Mouse (Mus musculus): ENCODE results near the gene Naa80. TPM values are rescaled to one million over a fixed set of nuclear protein-coding genes. Genes with fewer than 3 reads are reported as not detected.

The Naa80 gene
- total RNA-seq (2022): 10 to 100 TPM in 3 of 4 experiments, 1 to 10 TPM in 1; 9.1 to 17.4 (median 13.3) TPM

DNA sequence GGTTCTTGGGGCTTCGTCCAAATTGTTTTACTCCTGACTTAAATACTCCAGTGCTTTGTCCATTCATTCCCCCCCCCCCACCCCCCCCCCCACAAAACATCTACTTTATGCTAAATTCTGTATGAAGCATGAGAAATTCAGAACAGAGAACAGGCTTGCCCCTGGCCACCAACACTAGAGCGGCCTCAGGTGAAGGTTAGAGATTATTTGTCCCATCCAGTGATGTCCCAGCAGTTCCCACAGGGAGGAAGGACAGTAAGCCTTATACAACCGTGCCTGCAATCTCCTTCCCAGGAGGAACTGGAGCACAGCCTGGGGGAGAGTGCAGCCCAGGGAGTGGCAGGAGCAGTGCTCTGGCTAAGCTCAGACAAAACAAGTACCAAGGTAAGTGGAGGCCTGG is at the start of gene Naa80:
Gene Naa80 (plus strand): TSS at position 301 of the 400 bp plus-strand sequence.
- DNase-seq (ENCODE audit: low spot score in 2 of 2): no peak

DNA sequence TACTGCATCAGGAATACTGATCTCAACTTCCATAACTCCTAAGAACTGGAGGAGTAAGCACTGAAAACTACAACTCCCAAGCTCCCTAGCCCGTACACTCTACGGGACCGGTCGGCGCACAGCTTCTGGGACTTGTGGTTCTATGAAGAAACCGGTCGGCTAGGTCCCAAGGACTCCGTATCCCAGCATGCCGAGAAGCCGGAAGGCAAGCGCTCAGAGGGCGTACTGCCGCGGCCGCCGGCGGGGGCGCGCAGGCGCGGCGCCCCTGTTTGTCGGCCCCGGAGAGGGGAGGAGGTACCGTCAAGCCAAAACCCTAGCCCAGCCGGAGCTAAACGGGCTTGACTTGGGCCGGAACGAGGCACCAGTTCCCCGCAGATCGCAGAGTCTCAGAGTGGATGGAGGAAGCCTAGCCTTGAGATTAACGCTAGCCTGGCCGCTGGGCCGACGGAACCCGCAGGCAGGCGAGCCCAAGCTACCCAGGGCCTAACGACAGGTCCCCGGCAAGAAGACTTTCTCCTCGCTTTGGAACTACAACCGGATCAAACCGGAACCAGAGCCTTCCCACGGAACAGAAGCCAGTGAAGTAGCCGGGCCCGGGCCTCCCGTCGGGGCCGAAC is 44.8 kb upstream of the Naa80 start, which contains the start of gene Tmem115:
Gene Tmem115 (plus strand): TSS at position 155 of the 617 bp plus-strand sequence.
- DNase-seq (ENCODE audit: low spot score in 2 of 2): peak; percentile 79 to 96

DNA sequence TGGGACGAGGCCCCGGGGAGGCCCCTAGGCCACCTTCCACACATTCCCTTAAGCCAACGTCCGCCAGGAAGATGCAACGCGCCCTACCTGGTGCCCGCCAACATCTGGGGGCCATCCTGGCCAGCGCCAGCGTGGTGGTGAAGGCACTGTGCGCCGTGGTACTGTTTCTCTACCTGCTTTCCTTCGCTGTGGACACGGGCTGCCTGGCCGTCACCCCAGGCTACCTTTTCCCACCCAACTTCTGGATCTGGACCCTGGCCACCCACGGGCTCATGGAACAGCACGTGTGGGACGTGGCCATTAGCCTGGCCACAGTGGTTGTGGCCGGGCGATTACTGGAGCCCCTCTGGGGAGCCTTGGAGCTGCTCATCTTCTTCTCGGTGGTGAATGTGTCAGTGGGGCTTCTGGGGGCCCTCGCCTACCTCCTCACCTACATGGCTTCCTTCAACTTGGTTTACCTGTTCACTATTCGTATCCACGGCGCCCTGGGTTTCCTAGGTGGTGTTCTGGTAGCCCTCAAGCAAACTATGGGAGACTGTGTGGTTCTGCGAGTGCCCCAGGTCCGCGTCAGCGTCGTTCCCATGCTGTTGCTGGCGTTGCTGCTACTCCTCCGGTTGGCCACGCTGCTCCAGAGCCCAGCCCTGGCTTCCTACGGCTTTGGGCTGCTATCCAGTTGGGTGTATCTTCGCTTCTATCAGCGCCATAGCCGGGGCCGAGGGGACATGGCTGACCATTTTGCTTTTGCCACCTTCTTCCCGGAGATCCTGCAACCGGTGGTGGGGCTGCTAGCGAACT is 44.1 kb upstream of the Naa80 start:
- DNase-seq (ENCODE audit: low spot score in 2 of 2): no peak

GRCm38 (mm10) chr9:107538231-107538630 is 40.5 kb upstream of the Naa80 start:
- DNase-seq (ENCODE audit: low spot score in 2 of 2): no peak

GRCm38 (mm10) chr9:107538711-107539110 is 40.0 kb upstream of the Naa80 start:
- DNase-seq (ENCODE audit: low spot score in 2 of 2): no peak

GRCm38 (mm10) chr9:107539940-107540339 is 38.7 kb upstream of the Naa80 start:
- DNase-seq (ENCODE audit: low spot score in 2 of 2): no peak

DNA sequence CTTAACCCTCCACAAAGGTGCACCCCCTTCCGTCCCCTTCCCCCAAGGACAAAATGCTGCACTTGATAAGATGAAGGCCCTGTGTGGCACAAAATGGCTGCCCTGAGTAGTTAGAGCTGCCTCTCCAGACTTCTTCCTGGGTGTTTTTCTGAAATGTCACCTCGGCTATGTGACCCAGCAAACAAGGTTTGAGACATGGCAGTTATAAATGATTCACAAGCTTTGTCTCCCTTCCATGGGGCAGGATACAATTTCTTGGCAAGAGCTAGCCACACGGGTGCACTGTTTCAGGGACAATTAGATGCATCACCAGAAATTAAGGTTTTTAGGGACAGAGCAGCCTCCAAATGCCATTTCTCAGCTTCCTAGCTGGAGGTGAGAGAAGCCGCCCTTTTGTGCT is 38.3 kb upstream of the Naa80 start:
- no peak for DNase-seq (ENCODE audit: low spot score in 2 of 2)

DNA sequence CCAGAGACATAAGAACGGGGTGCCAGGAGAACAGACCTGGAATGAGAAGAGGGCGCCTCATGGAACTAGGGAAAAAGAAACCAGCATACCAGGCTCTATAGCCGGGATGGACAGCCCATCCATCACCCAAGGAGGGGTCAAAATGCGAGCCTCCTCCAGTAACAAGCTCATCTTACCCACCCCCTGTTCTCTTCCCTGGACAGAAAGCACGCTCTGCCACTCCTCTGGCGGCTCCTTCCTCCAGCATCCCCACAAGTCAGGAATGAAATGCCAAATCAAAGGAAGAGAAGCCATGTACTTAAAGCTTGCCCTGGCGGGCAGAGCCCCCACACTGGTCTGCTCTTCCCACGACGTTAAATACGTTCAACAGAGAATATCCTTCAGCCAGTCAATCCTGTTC is 37.7 kb upstream of the Naa80 start:
- DNase-seq (ENCODE audit: low spot score in 2 of 2): no peak

DNA sequence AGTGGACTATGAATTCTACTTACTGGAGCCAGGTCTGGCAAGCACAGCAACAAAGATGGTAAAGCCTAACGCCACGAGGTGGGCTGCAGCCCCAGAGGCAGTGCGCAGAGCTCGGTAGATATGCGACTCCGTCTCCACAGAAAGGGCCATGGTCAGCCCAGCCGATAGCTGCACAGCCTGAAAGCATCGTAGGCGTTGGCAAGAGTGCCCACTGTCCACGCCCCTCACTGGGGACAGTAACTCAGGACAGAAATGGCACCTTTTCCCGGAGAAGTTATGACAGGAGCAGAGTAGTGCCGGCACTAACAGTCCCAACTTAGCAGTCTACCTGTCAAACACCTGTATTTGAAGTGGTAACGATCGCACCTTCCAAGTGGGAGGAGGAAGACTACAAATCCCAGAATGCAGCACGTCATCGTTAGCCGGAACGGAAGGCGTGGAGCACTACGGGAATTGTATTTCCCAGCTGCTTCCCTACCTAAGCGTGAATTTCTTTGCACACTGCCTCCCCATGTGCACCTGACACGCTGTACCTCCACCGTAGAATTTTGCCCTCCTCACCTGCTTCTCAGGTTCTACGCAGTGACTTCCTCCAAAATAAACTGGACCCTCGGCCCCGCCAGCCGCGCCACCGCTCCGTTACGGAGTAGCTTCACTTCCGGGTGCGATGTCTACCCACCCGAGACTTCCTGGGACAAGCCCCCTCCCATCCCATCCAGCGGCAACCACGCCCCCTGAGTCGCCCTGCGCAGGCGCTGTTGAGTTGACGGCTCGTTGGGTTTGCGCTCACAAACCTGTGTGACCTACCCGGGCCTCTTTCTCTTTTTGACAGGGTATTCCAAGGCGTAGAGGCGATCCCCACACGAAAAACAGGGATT is 37.0 kb upstream of the Naa80 start, which contains the start of the genes Cyb561d2 and Nprl2:
Gene Cyb561d2 (minus strand): TSS at position 720 of the 878 bp plus-strand sequence.
Gene Nprl2 (plus strand): TSS at position 753 of the 878 bp plus-strand sequence.
- DNase-seq (ENCODE audit: low spot score in 2 of 2): peak; percentile 87 to 92

- no peak for DNase-seq (ENCODE audit: low spot score in 2 of 2)
Observed at GRCm38 (mm10) chr9:107542352-107542686, 36.4 kb upstream of the Naa80 start.

DNA sequence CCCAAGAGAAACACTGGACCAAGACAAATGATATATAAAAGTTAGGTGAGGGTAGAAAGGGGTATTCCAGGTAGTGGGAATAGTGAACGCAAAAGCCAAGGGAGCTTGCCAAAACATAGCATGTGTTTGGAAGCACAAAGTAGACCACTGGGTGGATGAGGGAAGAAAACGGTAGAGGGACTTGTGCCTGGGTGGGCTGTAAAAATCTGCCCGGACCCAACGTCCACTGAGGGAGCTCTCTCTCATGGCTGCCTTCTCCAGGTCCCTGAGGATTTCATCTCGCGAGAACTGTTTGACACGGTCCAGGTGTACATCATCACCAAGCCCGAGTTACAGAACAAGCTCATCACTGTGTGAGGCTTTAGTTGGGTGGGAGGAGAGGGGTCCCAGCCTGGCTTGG is 36.0 kb upstream of the Naa80 start:
- DNase-seq (ENCODE audit: low spot score in 2 of 2): no peak

GRCm38 (mm10) chr9:107543299-107543698 is 35.4 kb upstream of the Naa80 start:
- DNase-seq (ENCODE audit: low spot score in 2 of 2): no peak

DNA sequence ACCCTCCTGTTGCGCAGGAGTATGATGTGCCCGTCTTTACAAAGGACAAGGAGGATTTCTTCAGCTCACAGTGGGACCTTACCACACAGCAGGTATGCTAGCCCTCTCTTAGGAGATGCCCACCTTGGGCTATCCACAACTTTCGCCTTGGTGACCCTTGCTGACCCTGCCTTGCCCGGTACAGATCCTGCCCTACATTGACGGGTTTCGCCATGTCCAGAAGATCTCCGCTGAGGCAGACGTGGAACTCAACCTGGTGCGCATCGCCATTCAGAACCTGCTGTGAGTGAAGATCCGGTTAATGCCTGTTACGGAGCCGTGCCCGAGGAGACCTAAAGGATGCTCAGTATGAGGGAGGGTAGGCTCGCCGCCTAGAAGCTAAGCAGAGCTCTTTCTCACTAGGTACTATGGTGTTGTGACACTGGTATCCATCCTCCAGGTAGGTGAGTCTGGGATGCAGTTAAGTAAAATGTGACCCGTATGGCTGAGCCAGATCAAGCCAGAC is 34.4 kb upstream of the Naa80 start:
- DNase-seq (ENCODE audit: low spot score in 2 of 2): peak in 1 of 2 experiments; percentile 33

DNA sequence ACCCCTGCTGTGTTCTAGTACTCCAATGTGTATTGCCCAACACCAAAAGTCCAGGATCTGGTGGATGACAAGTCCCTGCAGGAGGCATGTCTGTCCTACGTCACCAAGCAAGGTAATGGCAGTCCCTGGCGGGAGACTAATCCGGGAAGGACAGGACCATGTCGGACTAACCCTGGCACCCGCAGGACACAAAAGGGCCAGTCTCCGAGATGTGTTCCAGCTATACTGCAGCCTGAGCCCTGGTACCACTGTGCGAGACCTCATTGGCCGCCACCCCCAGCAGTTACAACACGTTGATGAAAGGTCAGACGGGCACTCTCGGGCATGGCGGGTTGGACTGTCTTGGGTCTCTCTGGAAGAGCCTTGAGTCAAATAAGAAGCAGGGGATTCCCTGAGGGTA is 34.0 kb upstream of the Naa80 start:
- peak in 1 of 2 experiments; percentile 25 for DNase-seq (ENCODE audit: low spot score in 2 of 2)

DNA sequence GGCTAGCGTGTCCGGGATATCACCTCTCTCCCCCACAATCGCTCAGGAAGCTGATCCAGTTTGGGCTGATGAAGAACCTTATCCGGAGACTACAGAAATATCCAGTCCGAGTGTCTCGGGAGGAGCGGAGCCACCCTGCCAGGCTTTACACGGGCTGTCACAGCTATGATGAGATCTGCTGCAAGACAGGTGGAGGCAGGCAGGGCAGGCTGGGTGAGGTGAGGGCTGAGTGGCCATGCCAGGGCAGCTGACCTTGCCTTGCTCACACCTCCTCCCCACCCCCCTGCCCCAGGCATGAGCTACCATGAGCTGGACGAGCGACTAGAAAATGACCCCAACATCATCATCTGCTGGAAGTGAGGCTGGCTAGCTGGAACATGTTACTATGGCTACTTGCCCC is 33.5 kb upstream of the Naa80 start:
- DNase-seq (ENCODE audit: low spot score in 2 of 2): no peak

GRCm38 (mm10) chr9:107545602-107546001 is 33.1 kb upstream of the Naa80 start:
- DNase-seq (ENCODE audit: low spot score in 2 of 2): peak; percentile 33 to 57

DNA sequence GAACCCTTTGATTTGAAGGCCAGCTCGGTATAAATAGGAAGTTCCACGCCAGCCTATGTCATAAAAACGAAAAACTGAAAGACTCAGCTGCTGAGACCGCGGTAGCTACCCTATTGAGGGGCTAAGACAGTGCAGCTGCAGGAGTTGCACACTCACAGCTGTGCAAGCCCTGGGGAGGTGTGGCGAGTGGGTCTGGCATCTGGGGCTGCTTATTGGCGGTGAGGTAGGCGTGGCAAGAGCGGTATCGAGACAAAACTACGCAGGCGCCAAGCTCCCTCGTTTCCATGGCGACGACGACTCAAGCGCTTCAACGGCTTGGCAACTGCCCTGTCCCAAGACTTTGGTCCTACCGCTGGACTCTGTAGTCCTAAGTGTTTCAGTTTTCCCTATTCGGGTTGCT is 31.7 kb upstream of the Naa80 start, which contains the start of gene Zmynd10:
Gene Zmynd10 (plus strand): TSS at position 273 of the 400 bp plus-strand sequence.
- peak; percentile 72 to 90 for DNase-seq (ENCODE audit: low spot score in 2 of 2)

- no peak for DNase-seq (ENCODE audit: low spot score in 2 of 2)
Observed at GRCm38 (mm10) chr9:107547957-107548356, 30.7 kb upstream of the Naa80 start.

- DNase-seq (ENCODE audit: low spot score in 2 of 2): no peak
Observed at GRCm38 (mm10) chr9:107548820-107549219, 29.9 kb upstream of the Naa80 start.

DNA sequence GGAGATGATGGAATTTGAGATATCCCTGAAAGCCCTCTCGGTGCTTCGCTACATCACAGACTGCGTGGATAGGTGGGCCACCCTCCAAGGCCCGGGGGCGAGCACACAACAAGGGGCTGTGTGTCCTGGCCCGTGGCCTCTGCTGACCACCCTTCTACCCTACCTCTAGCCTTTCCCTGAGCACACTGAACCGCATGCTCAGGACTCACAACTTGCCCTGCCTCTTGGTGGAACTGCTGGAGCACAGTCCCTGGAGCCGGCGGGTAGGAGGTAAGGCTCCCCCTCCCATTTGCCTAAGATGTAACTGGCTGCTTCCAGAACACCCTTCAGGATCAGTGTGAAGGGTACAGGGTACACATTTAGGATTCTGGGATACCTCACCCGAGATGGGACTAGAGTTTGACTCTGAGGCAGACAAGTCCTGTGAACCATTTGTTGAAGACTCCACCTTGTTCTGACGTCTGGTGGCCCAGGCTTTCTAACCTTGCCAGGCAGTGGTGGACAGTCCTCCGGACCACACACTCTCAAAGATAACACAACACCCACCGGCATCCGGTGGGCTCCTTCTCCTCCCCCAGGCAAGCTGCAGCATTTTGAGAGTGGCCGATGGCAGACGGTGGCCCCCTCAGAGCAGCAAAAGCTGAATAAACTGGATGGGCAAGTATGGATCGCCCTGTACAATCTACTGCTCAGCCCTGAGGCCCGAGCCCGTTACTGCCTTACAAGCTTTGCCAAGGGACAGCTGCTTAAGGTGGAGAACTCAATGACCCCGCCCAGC is 29.2 kb upstream of the Naa80 start:
- no peak for DNase-seq (ENCODE audit: low spot score in 2 of 2)
